Mouse (Mus musculus): ENCODE results near the gene Hmx1.

Hmx1 gene

DNA sequence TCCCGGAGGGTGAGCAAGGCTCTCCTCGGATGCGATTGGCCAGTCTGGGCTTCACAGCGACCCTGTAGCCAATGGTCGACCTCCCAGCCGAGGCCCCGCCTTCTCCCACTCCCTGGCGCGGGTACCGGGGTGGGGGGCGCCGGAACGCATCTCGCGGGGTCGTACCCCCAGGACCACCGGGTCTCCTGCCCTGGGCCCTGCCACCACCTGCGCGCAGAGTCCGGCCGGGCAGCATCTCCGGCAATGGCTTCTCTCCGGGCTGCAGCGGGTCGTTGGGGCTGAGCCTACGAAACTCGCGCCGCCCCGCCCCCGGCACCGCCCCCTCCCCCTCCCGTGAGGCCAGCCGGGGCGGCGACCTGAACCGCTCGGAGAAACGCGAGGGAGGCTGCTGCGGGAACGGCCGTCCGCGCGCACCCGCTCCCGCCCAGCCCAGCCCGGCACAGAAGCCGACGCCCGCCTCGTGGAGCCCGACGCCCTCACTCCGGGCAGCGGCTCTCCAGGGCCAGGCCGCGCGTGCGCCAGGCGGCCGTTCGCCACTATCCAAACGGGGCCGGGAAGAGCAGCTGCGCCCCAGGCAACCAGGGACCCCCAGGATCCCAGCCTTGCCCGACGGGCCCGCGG is at the start of gene Hmx1:
Gene Hmx1 (plus strand): TSS at position 618 of the 621 bp plus-strand sequence.
- peak; percentile 91 for DNase-seq (ENCODE audit: low read depth, low spot score)

- DNase-seq (ENCODE audit: low read depth, low spot score), result no peak
These were observed 43.8 kb upstream of the Hmx1 start for GRCm38 (mm10) chr5:35345084-35345483.

DNA sequence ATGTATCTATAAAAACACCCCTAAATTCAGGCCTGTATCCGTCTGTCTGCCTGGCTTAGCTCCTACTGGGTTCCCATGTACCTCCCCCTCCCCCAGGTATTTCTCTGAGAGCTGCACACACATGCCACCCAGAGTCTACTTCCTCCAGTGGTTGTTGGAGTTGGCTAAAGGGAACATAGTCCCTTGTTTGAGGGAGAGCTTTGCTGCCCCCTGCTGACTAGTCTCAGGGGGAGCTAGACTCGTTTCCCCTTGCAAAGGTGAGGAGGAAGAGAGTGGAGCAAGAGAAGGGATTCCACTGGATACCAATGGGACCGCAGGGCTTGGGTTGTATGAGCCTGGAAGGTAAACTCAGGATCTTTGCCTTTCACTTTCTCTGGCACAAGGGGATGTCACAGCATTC is 40.1 kb upstream of the Hmx1 start:
- peak; percentile 64 for DNase-seq (ENCODE audit: low read depth, low spot score)

DNA sequence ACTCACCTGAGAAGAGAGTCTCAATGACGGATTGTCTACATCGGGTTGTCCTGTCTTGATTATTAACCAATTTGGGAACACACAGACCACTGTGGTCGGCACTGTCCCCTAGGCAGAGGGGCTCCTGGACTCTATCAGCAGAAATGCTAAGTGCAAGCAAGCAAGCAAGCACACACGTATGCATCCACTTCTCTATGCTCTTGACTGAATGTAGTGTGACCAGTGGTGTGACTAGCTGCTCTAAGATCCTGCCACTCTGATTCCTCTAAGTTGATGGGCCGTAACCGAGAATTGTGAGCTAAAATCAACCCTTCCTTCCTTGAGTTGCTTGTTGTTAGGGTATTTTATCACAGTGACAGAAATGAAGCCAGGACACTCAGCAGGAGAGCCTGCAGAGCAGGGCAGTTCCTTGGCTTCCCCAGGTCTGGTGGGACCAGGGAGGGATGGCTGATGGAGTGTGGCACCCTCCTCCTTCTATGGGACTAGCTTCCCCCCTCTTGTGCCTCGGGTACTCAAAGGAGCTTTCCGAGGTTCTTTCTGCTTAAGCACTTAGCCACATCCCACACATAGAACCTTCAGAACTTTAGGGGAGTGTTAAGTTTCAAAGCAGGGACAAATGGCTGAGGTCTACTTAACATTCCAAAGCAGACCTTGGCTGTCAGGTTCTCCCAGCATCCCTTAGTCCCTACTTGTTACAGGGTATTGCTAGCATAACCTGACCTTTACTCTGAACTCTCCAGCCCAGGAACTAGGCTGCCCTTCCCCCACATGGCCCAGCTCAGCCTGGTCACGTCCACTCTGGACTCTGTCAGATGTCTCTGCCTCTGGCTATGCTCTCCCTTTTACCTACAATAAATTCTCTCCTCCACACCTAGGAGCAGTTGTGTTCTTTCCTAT is 31.1 kb upstream of the Hmx1 start:
- DNase-seq (ENCODE audit: low read depth, low spot score), result no peak

GRCm38 (mm10) chr5:35361570-35362284 is 27.2 kb upstream of the Hmx1 start:
- DNase-seq (ENCODE audit: low read depth, low spot score), result peak; percentile 88

GRCm38 (mm10) chr5:35366241-35367032 is 22.5 kb upstream of the Hmx1 start:
- DNase-seq (ENCODE audit: low read depth, low spot score), result no peak

- DNase-seq (ENCODE audit: low read depth, low spot score), result no peak
These were observed 20.0 kb upstream of the Hmx1 start for GRCm38 (mm10) chr5:35368916-35369315.

DNA sequence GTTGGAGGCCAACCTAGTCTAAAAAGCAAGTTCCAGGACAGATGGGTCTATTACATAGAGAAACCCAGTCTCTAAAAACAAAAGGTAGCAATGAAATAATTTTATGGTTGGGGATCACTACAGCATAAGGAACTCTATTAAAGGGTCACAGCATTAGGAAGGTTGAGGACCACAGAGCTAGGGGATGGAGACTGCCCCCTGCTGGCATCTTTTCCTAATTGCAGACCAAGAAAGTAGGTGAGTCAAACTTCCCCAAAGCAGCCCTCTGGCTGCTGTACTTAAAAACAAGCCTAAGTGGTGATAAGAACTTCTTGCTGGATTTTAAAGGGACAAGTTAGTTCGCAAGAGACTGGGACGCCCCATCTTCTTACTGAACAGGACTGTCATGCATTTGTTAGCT is 9.8 kb upstream of the Hmx1 start:
- peak; percentile 37 for DNase-seq (ENCODE audit: low read depth, low spot score)

- peak; percentile 48 for DNase-seq (ENCODE audit: low read depth, low spot score)
These were observed 9.1 kb upstream of the Hmx1 start for GRCm38 (mm10) chr5:35379815-35380214.

GRCm38 (mm10) chr5:35387834-35388490 is 946 bp upstream of the Hmx1 start:
- peak; percentile 16 for DNase-seq (ENCODE audit: low read depth, low spot score)

GRCm38 (mm10) chr5:35389441-35389840 is 533 bp downstream of the Hmx1 start:
- no peak for DNase-seq (ENCODE audit: low read depth, low spot score)

DNA sequence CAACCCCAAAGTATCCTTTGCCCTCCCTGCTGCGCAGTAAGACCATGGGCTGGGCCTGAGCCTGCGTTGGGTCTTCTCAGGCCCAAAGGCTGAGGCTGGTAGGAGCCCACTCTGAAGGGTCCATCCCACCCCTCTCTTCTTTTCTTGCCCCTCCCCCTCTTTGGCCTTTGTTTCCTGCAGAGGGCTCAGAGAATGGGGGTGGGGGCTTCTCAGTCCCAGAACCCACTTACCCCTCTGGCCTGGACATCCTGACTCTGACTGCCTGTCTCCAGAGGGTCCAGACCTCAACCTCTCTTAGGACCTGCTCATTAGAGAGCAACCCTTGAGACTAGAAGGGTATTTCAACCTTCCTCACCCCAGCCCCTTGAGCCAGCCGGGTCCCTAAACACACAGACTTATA is 1.0 kb downstream of the Hmx1 start:
- no peak for DNase-seq (ENCODE audit: low read depth, low spot score)

DNA sequence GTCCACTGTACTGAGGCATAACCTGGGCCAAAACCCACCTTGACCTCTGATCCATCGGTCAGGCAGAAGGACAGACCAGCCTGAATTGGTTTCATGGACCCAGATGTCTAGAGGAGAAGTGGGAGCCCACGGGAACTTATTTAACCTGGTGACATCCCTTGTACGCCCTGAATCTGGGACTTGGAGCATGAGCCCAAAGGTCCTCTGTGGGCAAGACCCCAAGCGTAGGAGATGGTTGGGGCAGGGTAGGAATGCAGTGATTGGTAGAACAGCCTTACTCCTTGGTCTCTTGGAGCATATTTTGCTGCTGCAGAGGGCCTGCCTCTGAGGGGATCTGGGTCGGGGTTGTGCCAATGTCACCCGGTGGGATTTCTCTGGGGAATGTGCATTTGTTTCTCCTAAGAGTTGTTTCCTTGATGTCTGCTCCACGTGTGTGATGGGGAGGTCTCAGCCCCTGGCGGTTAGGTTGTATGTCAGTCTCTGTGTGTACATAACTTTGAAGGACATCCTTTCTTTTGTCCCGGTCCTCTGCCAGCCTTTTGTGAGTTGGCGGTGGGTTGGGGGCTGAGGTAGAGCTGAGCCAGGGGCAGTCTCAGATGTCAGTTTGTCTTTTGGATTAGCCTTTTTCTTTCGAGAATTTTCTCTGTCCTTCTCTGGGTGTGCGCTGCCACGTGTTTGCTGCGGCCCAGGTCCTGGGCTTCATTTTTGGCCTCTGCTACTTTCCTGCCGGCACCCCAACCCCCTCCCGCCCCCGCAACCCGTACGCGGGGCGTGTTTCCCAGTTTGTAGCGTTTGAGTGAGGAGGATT is 2.1 kb downstream of the Hmx1 start:
- peak; percentile 34 for DNase-seq (ENCODE audit: low read depth, low spot score)

DNA sequence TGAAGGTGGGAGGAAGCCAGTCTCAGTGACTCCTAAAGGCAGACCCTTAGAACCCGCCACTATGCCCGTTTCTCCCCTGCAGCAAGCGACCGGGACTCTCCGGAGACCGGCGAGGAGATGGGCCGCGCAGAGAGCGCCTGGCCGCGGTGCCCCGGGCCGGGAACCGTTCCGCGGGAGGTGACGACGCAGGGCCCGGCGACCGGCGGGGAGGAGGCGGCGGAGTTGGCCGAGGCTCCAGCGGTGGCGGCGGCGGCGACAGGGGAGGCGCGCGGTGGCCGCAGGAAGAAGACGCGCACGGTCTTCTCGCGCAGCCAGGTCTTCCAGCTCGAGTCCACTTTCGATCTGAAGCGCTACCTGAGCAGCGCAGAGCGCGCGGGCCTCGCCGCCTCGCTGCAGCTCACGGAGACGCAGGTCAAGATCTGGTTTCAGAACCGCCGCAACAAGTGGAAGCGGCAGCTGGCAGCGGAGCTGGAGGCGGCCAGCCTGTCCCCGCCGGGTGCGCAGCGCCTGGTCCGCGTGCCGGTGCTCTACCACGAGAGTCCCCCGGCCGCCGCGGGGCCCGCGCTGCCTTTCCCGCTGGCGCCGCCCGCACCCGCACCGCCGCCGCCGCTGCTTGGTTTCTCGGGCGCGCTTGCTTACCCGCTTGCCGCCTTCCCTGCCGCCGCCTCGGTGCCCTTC is 2.9 kb downstream of the Hmx1 start:
- DNase-seq (ENCODE audit: low read depth, low spot score), result peak; percentile 48

- peak; percentile 30 for DNase-seq (ENCODE audit: low read depth, low spot score)
These were observed 3.4 kb downstream of the Hmx1 start for GRCm38 (mm10) chr5:35392334-35392695.

GRCm38 (mm10) chr5:35395566-35396440 is 6.9 kb downstream of the Hmx1 start:
- no peak for DNase-seq (ENCODE audit: low read depth, low spot score)

DNA sequence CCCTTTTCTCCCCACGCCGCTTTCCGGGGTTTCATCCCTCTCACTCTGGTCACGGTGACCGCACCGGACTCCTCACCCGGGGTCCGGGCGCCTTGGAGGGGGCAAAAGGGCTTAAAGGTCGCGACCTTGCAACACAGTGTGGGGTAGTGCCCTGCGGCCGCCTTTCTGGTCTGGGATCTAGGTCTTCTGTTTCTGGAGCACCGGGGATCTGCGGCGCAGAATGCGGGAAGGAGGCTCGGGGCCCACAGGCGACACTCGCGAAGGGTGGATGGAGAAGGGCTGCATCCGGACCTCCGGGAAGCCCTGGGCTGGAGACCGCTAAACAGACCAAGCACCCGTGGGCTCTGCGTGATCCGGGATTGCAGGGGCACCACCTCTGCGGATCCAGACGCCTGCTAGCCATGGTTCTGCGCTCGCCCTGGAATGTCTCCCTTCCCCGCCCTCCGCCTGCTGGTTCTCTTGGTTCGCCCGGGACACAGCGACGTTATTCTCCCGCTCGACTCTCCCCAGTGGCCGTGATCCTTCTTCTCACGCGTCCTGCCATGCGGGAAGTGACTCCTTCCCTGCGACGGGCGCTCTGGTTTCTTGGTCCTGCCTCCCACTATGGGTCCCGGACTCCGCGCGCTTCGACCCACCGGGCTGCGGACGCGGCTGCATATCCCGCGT is 8.2 kb downstream of the Hmx1 start:
- DNase-seq (ENCODE audit: low read depth, low spot score), result peak; percentile 51
